Mouse (Mus musculus): ENCODE results near the gene Fam124a.
A peak's percentile ranks its signal among the peaks of the same experiment; 100 is the strongest.
"Not testable (repeated sequence)": the region's sequence is repeated elsewhere in the genome, so short reads cannot be mapped to it uniquely, and the experiment has no call there.

Gene Fam124a

GRCm38 (mm10) chr14:62555309-62555829, at the start of gene Fam124a:
Gene Fam124a, plus strand, starts transcription at chr14:62555737.
- peak; percentile 79 for DNase-seq

GRCm38 (mm10) chr14:62506261-62506660, 49.3 kb upstream of the Fam124a start:
- no peak for DNase-seq

DNA sequence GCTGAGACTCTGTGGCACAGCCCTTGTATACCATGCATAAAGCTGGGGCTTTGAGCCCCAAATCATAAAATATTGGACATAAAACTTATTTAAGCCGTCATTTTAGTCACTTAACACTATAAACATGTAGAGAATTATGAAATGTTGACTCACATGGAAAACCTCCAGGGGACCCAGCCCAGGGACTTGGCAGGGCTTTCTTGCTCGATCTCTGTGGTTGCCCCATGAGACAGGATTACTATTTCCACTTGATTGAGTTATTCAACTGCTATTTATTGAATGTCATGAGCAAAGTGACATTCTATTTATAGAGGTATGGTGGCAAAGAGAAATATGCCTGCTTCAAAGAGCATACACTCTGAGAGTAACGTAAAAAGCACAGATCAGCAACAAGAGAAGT, 46.2 kb upstream of the Fam124a start:
- no peak for DNase-seq

DNA sequence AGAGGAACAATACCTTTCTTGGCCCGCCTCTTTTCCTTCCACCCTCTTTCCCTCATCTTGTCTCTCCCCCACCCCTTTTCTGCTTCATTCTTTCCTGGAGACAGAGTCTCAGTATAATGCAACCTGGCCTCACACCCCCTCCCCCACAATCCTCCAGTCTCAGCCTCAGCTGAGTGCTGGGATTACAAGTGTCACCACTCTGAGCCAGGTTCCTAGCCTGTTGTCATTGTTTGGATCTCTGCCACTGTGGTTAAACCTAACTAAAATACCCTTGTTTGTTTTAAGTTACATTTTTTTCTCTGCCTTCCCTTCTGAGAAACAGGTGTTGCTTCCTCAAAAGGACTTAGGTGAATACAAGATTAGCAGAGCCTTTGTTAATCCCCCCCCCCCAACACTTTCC, 42.7 kb upstream of the Fam124a start:
- DNase-seq, result no peak

DNA sequence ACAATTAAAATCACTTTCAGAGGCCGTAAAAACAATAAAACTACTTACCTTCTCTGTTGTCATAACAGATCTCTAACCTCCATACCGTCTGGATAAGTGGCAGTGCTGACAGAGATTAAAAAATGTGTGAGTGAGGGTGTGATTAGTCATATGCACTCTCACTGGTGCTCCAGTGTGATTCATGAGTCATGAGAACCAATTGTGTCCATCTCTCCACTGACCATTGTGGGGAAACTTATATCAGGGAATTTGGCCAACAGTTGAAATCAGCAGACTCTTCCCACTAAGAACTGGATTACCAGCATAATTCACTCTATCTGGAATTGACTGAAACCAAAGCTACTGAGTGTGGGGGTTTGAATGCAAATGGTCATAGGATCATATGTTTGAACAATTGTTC, 24.6 kb upstream of the Fam124a start:
- no peak for DNase-seq

GRCm38 (mm10) chr14:62536127-62536526, 19.4 kb upstream of the Fam124a start:
- DNase-seq, result no peak

- no peak for DNase-seq
Observed at GRCm38 (mm10) chr14:62536988-62537387, 18.5 kb upstream of the Fam124a start.

DNA sequence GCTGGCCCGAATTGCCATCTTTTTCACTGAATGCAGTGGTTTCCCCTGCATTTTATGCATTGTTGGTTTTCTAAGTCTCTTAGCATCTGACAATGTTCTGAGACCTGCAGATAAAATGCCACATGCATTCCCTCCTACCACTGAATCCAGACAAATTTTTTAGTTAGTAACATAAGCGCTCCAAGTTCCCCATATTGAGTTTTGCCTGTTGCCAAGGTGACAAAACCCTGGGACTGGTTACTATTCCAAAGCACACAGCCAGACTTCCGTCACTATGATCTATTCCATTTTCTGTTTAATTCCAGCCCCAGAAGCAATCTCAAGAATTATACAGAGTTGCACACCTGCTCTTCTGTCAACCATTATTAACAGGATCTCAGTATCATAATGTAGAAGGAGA, 15.7 kb upstream of the Fam124a start:
- no peak for DNase-seq

DNA sequence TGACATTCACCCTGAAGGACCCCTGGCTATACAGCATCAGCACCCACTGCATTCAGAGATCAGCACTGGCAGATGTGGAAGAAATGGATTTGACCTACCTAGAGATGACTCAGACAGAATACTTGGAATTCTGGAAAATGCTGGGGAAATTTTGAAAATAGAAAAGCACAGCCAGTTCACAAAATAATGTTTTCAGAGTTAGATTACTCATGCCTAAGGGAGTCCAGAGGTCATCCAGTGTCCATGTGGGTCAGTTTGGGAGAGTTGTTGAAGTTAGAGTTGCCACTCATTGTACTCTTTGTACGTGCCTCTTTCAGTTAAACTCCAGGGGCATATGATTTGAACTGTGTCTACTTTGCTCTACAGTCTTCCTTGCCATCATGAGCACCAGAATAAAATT, 13.8 kb upstream of the Fam124a start:
- no peak for DNase-seq

- no peak for DNase-seq
Observed at GRCm38 (mm10) chr14:62546296-62546695, 9.2 kb upstream of the Fam124a start.

GRCm38 (mm10) chr14:62546746-62547145, 8.8 kb upstream of the Fam124a start:
- no peak for DNase-seq

DNA sequence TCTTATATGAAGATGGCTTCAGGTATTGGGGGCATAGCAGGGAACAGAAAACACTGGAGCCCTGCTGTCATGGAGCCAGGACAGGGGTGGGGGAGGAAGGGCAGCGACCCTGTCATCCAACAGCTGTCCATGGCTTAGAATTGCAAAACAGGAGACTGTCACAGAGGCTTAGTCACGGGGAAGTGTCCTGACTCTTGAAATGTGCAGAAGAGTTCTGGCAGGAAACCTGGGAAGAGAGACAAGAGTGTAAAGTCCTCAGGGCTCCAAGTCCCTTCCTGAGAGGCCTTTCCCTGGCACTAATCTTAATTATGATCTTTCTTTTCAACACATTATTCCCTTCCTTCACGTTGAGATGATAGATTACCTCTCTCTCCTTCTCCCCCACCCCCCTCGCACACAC, 5.4 kb upstream of the Fam124a start:
- no peak for DNase-seq

GRCm38 (mm10) chr14:62552771-62553170, 2.8 kb upstream of the Fam124a start:
- no peak for DNase-seq

GRCm38 (mm10) chr14:62553786-62554185, 1.8 kb upstream of the Fam124a start:
- DNase-seq, result no peak

DNA sequence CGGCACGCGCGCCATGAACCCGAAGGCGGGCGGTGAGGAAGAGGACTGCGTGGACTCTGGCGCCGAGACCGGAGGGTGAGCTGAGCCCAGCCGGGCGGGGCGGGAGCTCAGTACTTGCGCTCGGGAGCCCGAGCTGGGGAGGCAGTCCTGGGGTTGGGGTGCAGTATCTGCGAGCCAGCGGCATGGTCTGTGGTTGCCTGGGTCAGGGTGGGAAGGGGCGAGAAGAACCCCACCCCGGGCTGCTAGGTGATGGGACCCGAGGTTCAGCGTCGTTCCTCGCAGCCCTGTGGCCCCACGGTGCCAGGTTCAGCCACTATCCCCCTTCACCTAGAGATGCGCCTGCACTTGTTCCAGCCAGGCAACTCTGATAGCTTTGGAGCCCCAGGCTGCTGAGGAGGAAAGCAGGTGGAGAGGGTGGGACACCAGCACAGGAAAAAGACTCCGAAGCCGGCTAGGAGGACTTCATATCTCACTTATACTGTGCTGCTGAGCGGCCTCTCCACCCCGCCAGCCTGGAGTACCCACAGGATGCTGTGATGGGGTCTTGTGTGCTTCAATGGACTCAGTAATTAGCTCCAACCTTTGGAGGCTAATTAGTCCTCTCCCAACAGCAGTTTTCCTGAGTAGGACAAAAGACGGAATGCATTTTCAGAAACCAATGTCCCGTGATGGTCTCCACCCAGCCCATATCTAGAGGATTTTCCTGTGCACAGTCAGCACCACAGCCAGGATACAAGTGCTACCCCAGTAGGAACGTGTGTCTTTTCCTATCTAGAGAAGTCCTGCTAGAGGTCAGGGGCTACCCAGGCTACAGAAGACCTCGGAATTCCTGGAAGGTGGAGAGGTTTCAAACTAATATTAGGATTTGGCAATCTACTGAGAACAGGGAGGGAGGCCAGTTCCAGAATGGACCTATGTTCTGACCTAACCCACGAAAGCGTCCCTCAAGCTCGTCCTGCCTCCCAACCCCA, 588 bp downstream of the Fam124a start:
- DNase-seq, result no peak

DNA sequence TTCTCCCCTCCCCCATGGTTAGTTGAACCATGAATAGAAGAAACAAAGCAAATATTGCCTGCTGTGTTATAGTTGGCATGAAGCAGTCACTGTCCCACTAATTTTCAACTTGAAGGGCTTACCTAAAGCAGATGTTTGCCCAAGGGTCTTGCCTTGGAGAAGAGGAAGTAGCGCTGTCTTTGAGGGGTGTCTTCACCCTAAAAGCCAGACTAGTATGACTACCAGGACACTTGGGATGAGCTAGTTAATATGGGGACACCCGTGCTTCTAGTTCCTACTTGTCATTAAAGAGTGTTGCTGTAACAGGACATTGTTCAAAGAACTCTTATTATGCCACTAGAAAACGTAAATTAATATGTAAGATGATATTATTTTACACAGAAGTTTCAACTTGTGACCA, 1.6 kb downstream of the Fam124a start:
- DNase-seq, result no peak

DNA sequence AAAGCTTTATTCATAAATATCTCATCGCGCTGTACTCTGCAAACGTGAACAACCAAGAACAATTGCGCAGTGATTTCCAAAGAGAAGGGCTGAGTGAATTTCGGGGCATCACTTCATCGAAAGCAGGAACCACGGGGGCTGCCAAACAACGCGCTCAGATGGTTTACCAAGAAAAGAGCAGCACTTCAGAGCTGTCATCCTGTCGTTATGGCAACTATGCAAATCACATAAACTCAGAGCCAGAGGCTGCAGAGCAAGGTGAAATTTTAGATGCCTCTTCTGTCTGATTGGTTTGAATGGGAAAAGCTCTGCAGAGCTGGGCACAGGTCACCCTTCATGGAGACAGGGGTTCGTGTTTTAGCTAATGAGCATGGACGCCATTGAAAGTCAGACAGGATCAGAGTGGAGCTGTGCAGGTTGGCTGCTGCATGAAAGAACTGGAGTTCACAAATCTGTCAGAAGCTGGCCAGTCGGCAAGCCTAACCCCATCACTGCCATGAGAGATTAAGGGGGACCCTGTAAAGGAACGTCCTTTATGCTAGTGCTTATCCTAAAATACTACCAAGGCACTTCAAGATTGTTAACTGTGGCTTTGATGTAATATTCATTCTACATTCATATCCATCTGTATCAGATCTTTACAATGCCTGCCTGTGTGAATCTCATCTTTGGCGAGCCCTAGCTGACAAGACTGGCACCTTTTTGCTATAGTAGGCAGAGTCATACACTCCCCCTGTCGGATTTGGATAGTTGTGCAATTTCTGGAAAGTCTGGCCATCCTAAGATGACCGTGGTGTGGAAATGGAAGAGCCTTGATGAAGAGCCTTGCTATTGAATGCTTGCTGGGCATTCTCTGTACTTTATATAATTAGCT, 6.6 kb downstream of the Fam124a start:
- DNase-seq, result no peak

GRCm38 (mm10) chr14:62563679-62564078, 8.1 kb downstream of the Fam124a start:
- DNase-seq, result peak; percentile 40

DNA sequence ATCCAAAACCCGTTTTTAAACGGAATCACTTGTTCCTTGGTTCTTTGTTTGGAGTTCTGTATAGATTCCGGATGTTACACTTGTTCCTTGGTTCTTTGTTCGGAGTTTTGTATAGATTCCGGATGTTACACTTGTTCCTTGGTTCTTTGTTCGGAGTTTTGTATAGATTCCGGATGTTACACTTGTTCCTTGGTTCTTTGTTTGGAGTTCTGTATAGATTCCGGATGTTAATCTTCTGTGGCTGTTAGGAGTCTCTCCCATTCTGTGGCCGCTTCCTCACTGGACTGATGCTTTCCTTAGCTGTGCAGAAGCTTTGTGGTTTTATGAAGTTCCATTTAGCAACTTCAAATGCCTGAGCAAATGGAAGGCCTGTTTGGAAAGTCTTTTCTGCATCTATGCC, 11.3 kb downstream of the Fam124a start, which contains the start of gene Gm4131:
Gene Gm4131 (minus strand): TSS at position 101 of the 400 bp plus-strand sequence.
- DNase-seq, result not testable (repeated sequence)

- no peak for DNase-seq
Observed at GRCm38 (mm10) chr14:62569463-62569862, 13.9 kb downstream of the Fam124a start.

- DNase-seq, result peak; percentile 26
Observed at GRCm38 (mm10) chr14:62570299-62570698, 14.8 kb downstream of the Fam124a start.

- no peak for DNase-seq
Observed at GRCm38 (mm10) chr14:62573454-62573853, 17.9 kb downstream of the Fam124a start.

DNA sequence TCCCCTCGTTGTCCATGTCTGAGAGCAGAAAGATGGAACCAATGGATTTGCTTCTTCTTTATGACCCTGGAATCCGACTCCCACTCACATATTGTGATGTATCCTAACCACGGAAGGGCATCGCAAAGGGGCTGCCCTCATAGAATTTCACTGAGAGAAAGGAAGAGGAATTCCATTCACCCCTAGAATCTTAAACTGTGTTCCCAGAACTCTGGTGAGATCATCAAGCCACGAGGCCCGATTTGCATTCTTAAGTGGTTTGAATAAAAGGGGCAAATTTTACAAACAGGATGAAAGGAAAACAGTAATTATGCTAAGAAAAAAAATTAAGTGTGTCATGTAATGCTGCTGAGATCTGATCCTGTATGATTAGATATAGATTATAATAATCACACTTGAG, 19.4 kb downstream of the Fam124a start:
- DNase-seq, result no peak

Data from kidney, postnatal 10 days (tissue).